Mouse (Mus musculus): ENCODE data around the gene Sh3bgrl3. TPM values are rescaled to one million over a fixed set of nuclear protein-coding genes. Genes with fewer than 3 reads are reported as not detected.

Sh3bgrl3 gene
- polyA plus RNA-seq, 1 experiment from 2014 or later, result 522 TPM

DNA sequence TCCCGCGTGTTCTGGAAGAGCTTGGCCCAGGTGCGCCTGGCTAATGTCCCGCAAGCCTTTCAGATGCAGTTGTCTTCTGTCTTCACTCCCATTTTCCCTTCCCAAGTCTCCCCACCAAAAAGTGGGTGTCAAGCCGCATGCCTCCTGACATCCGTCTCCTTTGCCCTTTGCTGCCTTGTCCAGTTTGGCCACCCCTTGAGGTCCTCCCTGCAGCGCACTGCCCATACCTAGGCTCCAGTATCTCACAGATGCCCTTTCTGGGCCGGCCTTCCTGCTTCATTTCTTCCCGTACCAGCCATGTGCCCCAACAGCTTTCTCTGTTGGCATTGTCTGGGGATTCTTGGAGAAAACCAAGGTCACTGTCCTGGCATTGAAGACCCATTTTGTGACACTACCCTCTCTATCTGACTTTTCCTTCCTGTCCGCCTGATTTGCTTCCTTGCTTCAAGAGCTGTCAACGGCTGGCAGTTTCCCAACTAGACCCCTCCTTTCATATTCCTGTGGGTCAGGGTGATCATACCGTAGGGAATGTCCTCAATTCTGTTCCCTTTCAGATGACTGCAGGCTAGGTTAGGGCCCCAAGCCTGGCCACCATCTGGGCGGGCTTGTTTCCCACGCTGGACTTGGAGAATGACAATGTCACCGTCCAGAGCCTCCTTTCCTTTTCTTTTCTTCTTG is 3.1 kb downstream of the Sh3bgrl3 start:
- Histone ChIP-seq H3K4me1 (replicated peaks; ENCODE audit: control insufficient read depth, insufficient read depth, low read length) (peaks cover 13% of the 10 kb centered on the region; the same call in 1 of the 2 replicates), H3K27me3 (replicated peaks; ENCODE audit: control insufficient read depth, insufficient read depth, low read length) (no peaks in the 10 kb centered on the region), H3K4me3 (ENCODE audit: low read depth, low read length) (no peak overlapping the region), H3K36me3 (ENCODE audit: control insufficient read depth, insufficient read depth) (peaks cover 4% of the 10 kb centered on the region; the same call in 1 of the 2 replicates), H3K9ac (ENCODE audit: low read depth, low read length) (no peak overlapping the region), H3K9me3 (ENCODE audit: control insufficient read depth) (no peaks in the 10 kb centered on the region), H3K4me2 (replicated peaks; ENCODE audit: low read depth) (no peak overlapping the region), H3K27ac (ENCODE audit: low read depth, low read length) (no peak overlapping the region)
- WGBS, result 86% methylated on average over 15 of the region's 15 CpGs
- TF ChIP-seq CTCF (IDR thresholded peaks at IDR 0.05; ENCODE audit: low read depth), result no peak
- no peak for ATAC-seq

- ATAC-seq, result no peak
- H3K36me3 ChIP-seq (ENCODE audit: control insufficient read depth, insufficient read depth), result peaks cover 4% of the 10 kb centered on the region; the same call in 1 of the 2 replicates
- H3K27me3 ChIP-seq (replicated peaks; ENCODE audit: control insufficient read depth, insufficient read depth, low read length), result no peaks in the 10 kb centered on the region
- no peak overlapping the region for H3K4me2 ChIP-seq (replicated peaks; ENCODE audit: low read depth)
- TF ChIP-seq CTCF (IDR thresholded peaks at IDR 0.05; ENCODE audit: low read depth), result peak; percentile 98
- H3K9me3 ChIP-seq (ENCODE audit: control insufficient read depth), result no peaks in the 10 kb centered on the region
- 21% methylated on average over 17 of the region's 17 CpGs for WGBS
- no peak overlapping the region for H3K9ac ChIP-seq (ENCODE audit: low read depth, low read length)
- H3K4me3 ChIP-seq (ENCODE audit: low read depth, low read length), result no peak overlapping the region
- peaks cover 13% of the 10 kb centered on the region; the same call in 1 of the 2 replicates for H3K4me1 ChIP-seq (replicated peaks; ENCODE audit: control insufficient read depth, insufficient read depth, low read length)
- no peak overlapping the region for H3K27ac ChIP-seq (ENCODE audit: low read depth, low read length)
Observed at GRCm38 (mm10) chr4:134123680-134124551, 4.7 kb downstream of the Sh3bgrl3 start.

DNA sequence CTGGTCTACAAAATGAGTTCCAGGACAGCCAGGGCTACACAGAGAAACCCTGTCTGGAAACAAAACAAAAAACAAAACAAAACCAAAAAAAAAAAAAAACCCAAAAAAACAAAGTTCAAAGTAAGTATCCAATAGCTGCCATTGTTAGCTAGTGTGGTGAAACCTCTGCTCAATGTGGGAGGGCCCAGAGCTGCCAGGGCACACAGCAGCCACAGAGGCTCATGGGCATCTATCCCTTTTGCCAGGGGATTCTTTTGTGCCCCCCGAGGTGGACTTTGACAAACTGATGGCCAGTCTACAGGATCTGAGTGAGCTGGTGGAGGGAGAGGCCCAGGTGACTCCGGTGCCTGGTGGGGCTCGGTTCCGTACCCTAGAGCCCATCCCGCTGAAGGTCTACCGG is 5.4 kb downstream of the Sh3bgrl3 start:
- Histone ChIP-seq H3K27ac (ENCODE audit: low read depth, low read length) (no peak overlapping the region), H3K9ac (ENCODE audit: low read depth, low read length) (no peak overlapping the region), H3K36me3 (ENCODE audit: control insufficient read depth, insufficient read depth) (peaks cover 4% of the 10 kb centered on the region; the same call in 1 of the 2 replicates), H3K4me3 (ENCODE audit: low read depth, low read length) (no peak overlapping the region), H3K4me1 (replicated peaks; ENCODE audit: control insufficient read depth, insufficient read depth, low read length) (peaks cover 13% of the 10 kb centered on the region; the same call in 1 of the 2 replicates), H3K9me3 (ENCODE audit: control insufficient read depth) (no peaks in the 10 kb centered on the region), H3K4me2 (replicated peaks; ENCODE audit: low read depth) (no peak overlapping the region), H3K27me3 (replicated peaks; ENCODE audit: control insufficient read depth, insufficient read depth, low read length) (no peaks in the 10 kb centered on the region)
- WGBS, result 96% methylated on average over 6 of the region's 6 CpGs
- no peak for TF ChIP-seq CTCF (IDR thresholded peaks at IDR 0.05; ENCODE audit: low read depth)
- no peak for ATAC-seq

- H3K9me3 ChIP-seq (ENCODE audit: control insufficient read depth), result no peaks in the 10 kb centered on the region
- no peak for TF ChIP-seq CTCF (IDR thresholded peaks at IDR 0.05; ENCODE audit: low read depth)
- H3K36me3 ChIP-seq (ENCODE audit: control insufficient read depth, insufficient read depth), result peaks cover 4% of the 10 kb centered on the region; the same call in 1 of the 2 replicates
- H3K4me1 ChIP-seq (replicated peaks; ENCODE audit: control insufficient read depth, insufficient read depth, low read length), result peaks cover 10% of the 10 kb centered on the region; the same call in 1 of the 2 replicates
- no peak overlapping the region for H3K4me2 ChIP-seq (replicated peaks; ENCODE audit: low read depth)
- H3K27me3 ChIP-seq (replicated peaks; ENCODE audit: control insufficient read depth, insufficient read depth, low read length), result no peaks in the 10 kb centered on the region
- H3K9ac ChIP-seq (ENCODE audit: low read depth, low read length), result no peak overlapping the region
- no peak overlapping the region; the same call in 1 of the 2 replicates for H3K27ac ChIP-seq (ENCODE audit: low read depth, low read length)
- WGBS, result 23% methylated on average over 3 of the region's 3 CpGs
- H3K4me3 ChIP-seq (ENCODE audit: low read depth, low read length), result no peak overlapping the region
- ATAC-seq, result no peak
Observed at GRCm38 (mm10) chr4:134122281-134122680, 6.3 kb downstream of the Sh3bgrl3 start.

- WGBS, result 59% methylated on average over 4 of the region's 4 CpGs
- no peak for ATAC-seq
- no peak overlapping the region for H3K9ac ChIP-seq (ENCODE audit: low read depth, low read length)
- no peak overlapping the region for H3K27ac ChIP-seq (ENCODE audit: low read depth, low read length)
- TF ChIP-seq CTCF (IDR thresholded peaks at IDR 0.05; ENCODE audit: low read depth), result no peak
- H3K4me1 ChIP-seq (replicated peaks; ENCODE audit: control insufficient read depth, insufficient read depth, low read length), result peaks cover 10% of the 10 kb centered on the region; the same call in 1 of the 2 replicates
- no peaks in the 10 kb centered on the region for H3K9me3 ChIP-seq (ENCODE audit: control insufficient read depth)
- no peak overlapping the region for H3K4me2 ChIP-seq (replicated peaks; ENCODE audit: low read depth)
- H3K4me3 ChIP-seq (ENCODE audit: low read depth, low read length), result no peak overlapping the region
- peaks cover 4% of the 10 kb centered on the region; the same call in 1 of the 2 replicates for H3K36me3 ChIP-seq (ENCODE audit: control insufficient read depth, insufficient read depth)
- no peaks in the 10 kb centered on the region for H3K27me3 ChIP-seq (replicated peaks; ENCODE audit: control insufficient read depth, insufficient read depth, low read length)
Observed at GRCm38 (mm10) chr4:134121571-134121970, 7.0 kb downstream of the Sh3bgrl3 start.

DNA sequence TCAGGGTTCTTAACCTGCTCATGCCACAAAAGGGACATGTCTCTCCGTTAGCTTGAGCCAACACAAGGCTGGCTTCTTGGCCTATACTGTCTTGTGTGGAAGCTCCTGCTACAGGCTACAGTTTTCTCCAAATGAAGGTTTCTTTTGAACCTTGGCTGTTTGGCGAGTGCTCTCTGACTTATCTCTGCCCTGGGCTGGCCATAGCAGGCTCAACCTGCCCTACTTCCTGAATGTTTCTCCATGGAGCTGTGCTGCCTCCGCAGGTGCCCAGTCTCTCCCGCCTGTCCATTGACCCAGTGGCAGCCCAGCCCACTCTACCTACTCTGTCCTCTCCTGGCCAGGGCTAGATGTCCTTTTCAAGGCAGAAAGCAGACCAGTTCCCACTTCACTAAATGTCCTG is 7.7 kb downstream of the Sh3bgrl3 start:
- H3K9me3 ChIP-seq (ENCODE audit: control insufficient read depth), result no peaks in the 10 kb centered on the region
- WGBS, result 51% methylated on average over 4 of the region's 4 CpGs
- no peak overlapping the region for H3K4me2 ChIP-seq (replicated peaks; ENCODE audit: low read depth)
- H3K4me1 ChIP-seq (replicated peaks; ENCODE audit: control insufficient read depth, insufficient read depth, low read length), result peaks cover 11% of the 10 kb centered on the region; the same call in 1 of the 2 replicates
- no peak overlapping the region for H3K9ac ChIP-seq (ENCODE audit: low read depth, low read length)
- H3K27ac ChIP-seq (ENCODE audit: low read depth, low read length), result 0 out of 2 replicates have a peak overlapping the region, but pooled peaks have one; percentile 15
- H3K27me3 ChIP-seq (replicated peaks; ENCODE audit: control insufficient read depth, insufficient read depth, low read length), result no peaks in the 10 kb centered on the region
- H3K4me3 ChIP-seq (ENCODE audit: low read depth, low read length), result no peak overlapping the region
- no peak for ATAC-seq
- TF ChIP-seq CTCF (IDR thresholded peaks at IDR 0.05; ENCODE audit: low read depth), result no peak
- no peaks in the 10 kb centered on the region for H3K36me3 ChIP-seq (ENCODE audit: control insufficient read depth, insufficient read depth)

All from intestine, postnatal 0 days (tissue).